Mouse (Mus musculus): Measurements from ENCODE around the gene Sfta2.
A peak's percentile ranks its signal among the peaks of the same experiment; 100 is the strongest.

Gene Sfta2

GRCm38 (mm10) chr17:35592131-35592530 is 9.2 kb upstream of the Sfta2 start:
- DNase-seq (ENCODE audit: extremely low spot score), result no peak

- no peak for DNase-seq (ENCODE audit: extremely low spot score)
Measured at GRCm38 (mm10) chr17:35593786-35594185, 7.6 kb upstream of the Sfta2 start.

- DNase-seq (ENCODE audit: extremely low spot score), result no peak
Measured at GRCm38 (mm10) chr17:35594456-35594855, 6.9 kb upstream of the Sfta2 start.

- DNase-seq (ENCODE audit: extremely low spot score), result no peak
Measured at GRCm38 (mm10) chr17:35597399-35597798, 4.0 kb upstream of the Sfta2 start.

- no peak for DNase-seq (ENCODE audit: extremely low spot score)
Measured at GRCm38 (mm10) chr17:35601736-35602354, 496 bp downstream of the Sfta2 start.

- DNase-seq (ENCODE audit: extremely low spot score), result no peak
Measured at GRCm38 (mm10) chr17:35617127-35617526, 15.8 kb downstream of the Sfta2 start.

- DNase-seq (ENCODE audit: extremely low spot score), result no peak
Measured at GRCm38 (mm10) chr17:35626537-35626936, 25.2 kb downstream of the Sfta2 start, which contains the start of gene Gm9573. Gene Gm9573 (minus strand): TSS chr17:35626637.

- no peak for DNase-seq (ENCODE audit: extremely low spot score)
Measured at GRCm38 (mm10) chr17:35633992-35634391, 32.6 kb downstream of the Sfta2 start.

- DNase-seq (ENCODE audit: extremely low spot score), result no peak
Measured at GRCm38 (mm10) chr17:35635202-35635601, 33.9 kb downstream of the Sfta2 start.

- peak; percentile 64 for DNase-seq (ENCODE audit: extremely low spot score)
Measured at GRCm38 (mm10) chr17:35635699-35636111, 34.4 kb downstream of the Sfta2 start.

GRCm38 (mm10) chr17:35636363-35636762 is 35.0 kb downstream of the Sfta2 start:
- DNase-seq (ENCODE audit: extremely low spot score), result no peak

GRCm38 (mm10) chr17:35638475-35639190 is 37.3 kb downstream of the Sfta2 start:
- DNase-seq (ENCODE audit: extremely low spot score), result peak; percentile 62

- no peak for DNase-seq (ENCODE audit: extremely low spot score)
Measured at GRCm38 (mm10) chr17:35639352-35639751, 38.0 kb downstream of the Sfta2 start.

- DNase-seq (ENCODE audit: extremely low spot score), result no peak
Measured at GRCm38 (mm10) chr17:35643609-35644236, 42.4 kb downstream of the Sfta2 start, which contains the start of gene Mucl3. Gene Mucl3 (minus strand): TSS chr17:35643695.

GRCm38 (mm10) chr17:35649429-35649828 is 48.1 kb downstream of the Sfta2 start:
- no peak for DNase-seq (ENCODE audit: extremely low spot score)

- DNase-seq (ENCODE audit: extremely low spot score), result no peak
Measured at GRCm38 (mm10) chr17:35653086-35653485, 51.7 kb downstream of the Sfta2 start.

GRCm38 (mm10) chr17:35665957-35666515 is 64.7 kb downstream of the Sfta2 start:
- DNase-seq (ENCODE audit: extremely low spot score), result no peak

- DNase-seq (ENCODE audit: extremely low spot score), result no peak
Measured at GRCm38 (mm10) chr17:35666851-35667256, 65.5 kb downstream of the Sfta2 start.

- peak; percentile 97 for DNase-seq (ENCODE audit: extremely low spot score)
Measured at GRCm38 (mm10) chr17:35667334-35668065, 66.2 kb downstream of the Sfta2 start, which contains the start of gene Vars2. Gene Vars2 (minus strand): TSS chr17:35667592.

- no peak for DNase-seq (ENCODE audit: extremely low spot score)
Measured at GRCm38 (mm10) chr17:35669731-35670130, 68.4 kb downstream of the Sfta2 start.

- DNase-seq (ENCODE audit: extremely low spot score), result no peak
Measured at GRCm38 (mm10) chr17:35671846-35672245, 70.5 kb downstream of the Sfta2 start.

- DNase-seq (ENCODE audit: extremely low spot score), result no peak
Measured at GRCm38 (mm10) chr17:35672527-35672926, 71.2 kb downstream of the Sfta2 start.
